Mouse (Mus musculus) embryonic fibroblast, embryonic 13.5 days (primary cell): ENCODE measurements around the gene Opn3.

Source experiments
- CTCF ChIP-seq: IDR thresholded peaks from 2 replicates; pipeline ENCODE4 v1.5.1; 2011; ENCODE audit warnings: mild to moderate bottlenecking, control low read depth, low read length, moderate library complexity, borderline replicate concordance; ENCODE audit not compliant: insufficient read depth
- POLR2A ChIP-seq: IDR thresholded peaks from 2 replicates; pipeline ENCODE4 v1.6.1; 2011; ENCODE audit warnings: low read depth, mild to moderate bottlenecking, control low read depth, low read length, moderate library complexity

- TF ChIP-seq CTCF (no peak), POLR2A (no peak)
These were observed 54.9 kb downstream of the Opn3 start for GRCm38 (mm10) chr1:175637677-175638076.
